Mouse (Mus musculus) MN1 (cell line): ENCODE results near the gene Pias3.
A peak's percentile ranks its signal among the peaks of the same experiment; 100 is the strongest.
"Not testable (repeated sequence)": the region's sequence is repeated elsewhere in the genome, so short reads cannot be mapped to it uniquely, and the experiment has no call there.

Experiments
- DNase-seq: peaks from one replicate; pipeline ENCODE4 v3.0.0-alpha.2; 2016; ENCODE audit warnings: low spot score

The Pias3 gene

DNA sequence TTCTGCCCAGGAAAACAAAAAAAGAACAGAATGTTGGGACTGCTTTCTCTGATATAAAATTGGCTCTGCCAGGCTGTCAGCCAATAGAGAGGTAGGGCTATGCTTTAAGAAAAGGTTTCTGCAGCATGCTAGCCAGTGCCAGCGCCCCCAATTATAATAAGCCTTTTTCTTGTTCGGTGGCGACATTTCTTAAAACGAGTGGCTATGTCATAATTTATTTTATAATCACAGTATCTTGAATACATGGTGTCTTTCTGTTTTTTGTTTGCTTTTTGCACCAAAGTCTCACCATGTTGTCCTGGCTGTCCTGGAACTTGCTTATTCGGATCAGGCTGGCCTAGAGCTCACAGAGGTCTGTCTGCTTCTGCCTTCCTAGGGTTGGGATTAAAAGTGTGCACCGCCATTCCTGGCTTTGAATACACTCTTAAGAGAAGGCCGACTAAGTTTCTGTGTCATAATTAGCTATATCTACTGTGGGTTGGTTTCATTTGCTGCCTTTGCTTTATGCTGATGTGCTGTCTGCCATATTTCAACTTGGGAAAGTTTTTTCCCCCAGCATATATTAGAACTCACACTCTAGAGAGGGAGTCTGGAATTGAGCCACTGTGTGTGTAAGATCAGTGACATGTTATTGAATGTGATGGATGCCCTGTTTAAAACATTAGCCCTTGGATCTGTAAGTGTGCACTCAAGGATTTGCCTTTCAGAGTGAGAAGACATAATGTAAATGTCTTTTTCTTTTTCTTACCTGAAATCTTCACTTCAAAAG is 32.6 kb downstream of the Pias3 start:
- DNase-seq = peak; percentile 26

DNA sequence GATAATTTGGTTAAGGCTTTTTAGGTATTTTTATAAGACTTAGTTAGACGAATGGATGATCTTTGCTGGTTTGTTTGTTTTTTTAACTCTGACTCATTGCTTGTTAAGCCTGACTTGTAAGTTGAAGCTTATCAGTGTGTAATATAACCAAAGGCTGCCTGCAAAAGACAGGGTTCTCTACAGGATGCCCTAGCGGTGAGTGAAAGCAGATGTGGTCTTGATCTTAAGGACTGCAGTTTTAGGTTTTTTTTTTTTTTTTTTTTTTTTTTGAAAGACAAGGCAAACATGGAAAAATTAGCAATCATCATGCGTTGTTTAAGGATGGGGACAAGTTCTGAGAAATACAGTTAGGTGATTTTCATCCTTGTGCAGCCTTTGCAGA is 33.2 kb downstream of the Pias3 start:
- peak; percentile 70 for DNase-seq

DNA sequence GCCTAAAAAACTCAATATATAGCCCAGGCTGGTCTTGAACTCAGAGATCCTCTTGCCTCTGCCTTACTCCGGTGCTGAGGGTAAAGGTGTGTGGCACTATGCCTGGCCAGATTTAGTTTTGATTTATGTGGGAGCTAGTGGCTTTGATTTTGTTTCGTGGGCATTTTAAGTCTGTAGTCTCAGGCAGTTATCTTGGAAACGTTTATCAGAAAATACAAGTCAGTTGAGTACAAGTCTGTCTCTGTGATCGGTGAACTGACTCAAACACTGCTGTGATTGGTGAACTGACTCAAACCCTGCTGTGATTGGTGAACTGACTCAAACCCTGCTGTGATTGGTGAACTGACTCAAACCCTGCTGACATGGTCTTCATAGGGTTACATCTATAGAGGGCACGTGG is 34.6 kb downstream of the Pias3 start:
- no peak for DNase-seq

DNA sequence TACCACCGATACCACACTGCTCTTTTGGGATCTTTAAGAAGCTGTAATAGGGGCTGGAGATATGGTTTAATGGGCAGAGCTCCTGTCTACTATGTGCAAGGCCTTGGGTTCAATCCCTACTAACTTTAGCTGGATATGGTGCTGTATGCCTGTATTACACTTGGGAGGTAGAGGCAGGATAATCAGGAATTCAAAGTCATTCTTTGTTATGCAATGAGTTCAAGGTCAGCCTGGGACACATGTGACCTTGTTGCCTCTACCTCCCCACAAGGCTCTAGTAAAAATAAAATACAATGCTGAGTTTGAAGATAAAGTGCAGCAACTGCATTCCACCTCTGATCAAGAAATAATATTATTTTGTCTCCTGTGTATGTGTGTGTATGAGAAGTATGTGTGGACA is 37.8 kb downstream of the Pias3 start:
- DNase-seq = no peak

DNA sequence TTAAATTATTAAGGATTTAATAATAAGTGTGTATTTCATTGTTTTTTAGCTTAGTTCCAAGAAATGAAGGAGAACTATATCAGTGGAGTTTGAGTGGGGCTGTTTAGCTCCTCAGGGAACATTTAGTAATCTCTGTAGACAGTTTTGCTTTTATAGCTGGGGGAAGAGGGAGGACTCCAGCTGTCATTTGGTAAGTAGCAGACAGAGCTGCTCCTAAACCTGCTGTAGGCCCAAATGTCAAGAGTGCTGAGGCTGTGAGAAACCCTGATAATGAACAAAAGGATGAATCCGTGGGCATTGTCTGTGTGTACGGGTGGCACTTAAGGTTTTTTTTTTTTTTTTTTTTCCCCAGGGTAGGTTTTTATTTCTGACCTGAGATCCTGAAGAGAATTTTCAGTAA is 39.0 kb downstream of the Pias3 start:
- DNase-seq = no peak

DNA sequence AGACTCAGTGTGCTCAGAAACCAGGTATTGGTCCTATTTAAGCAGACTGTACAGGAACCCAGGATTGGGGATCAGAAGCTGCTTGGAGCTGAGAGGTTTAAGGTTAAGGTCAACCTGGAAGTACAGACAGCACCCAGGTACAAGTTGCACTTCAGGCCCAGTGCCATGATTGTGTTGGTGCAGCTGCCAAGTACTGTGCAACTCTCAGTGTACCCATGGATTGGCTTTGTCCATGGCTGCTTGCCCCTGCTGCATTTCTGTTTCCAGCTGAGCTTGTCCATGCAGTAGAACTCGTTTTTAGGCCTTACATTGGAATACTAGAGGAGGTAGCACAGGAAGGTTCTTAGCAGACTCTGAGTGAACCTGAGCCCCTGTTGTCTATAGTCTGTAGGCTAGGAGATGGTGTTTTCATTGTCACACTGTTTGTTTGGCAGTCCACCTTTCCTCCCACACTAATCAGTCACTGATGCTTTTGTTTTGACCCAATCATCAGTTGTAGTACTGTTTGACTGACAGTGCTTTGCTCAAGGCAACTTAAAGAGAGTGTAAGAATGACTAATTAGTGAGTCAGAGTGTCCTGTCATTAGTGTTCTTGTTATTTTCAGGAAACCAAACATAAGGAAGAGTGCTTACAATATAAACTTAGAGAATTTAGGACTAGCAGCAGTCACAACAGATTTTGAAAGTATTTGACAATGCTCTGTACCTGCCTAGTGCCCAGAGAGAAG is 41.0 kb downstream of the Pias3 start:
- no peak for DNase-seq

DNA sequence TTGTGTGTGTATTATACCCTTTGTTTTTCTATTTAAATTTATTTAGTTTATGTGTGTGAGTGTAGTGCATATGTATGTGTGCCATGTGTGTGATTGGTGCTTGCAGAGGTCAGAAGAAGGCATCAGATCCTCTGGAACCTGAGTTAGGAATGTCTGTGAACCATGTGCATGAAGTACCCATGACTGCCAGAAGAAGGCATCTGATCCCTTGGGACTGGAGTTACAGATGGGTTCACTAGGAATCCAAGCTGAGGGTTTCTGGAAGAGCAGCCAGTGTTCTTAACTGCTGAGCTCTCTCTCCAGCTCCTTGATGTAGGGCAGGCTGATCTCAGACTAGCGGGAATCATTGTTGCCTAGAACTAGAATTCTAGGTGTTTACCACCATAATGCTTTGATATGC is 41.8 kb downstream of the Pias3 start:
- DNase-seq = peak; percentile 46

DNA sequence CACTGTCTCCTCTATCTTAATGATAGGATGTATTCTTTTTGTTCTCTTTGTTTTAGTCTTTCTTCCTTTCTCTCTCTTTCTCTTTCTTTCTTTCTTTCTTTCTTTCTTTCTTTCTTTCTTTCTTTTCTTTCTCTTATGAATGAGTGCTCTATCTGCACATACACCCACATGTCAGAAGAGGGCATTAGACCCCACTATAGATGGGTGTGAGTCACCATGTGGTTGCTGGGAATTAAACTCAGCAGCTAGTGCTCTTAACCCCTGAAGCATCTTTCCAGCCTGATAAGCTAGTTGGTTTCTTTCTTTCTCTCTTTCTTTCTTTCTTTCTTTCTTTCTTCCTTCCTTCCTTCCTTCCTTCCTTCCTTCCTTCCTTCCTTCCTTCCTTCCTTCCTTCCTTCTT is 44.1 kb downstream of the Pias3 start:
- not testable (repeated sequence) for DNase-seq

DNA sequence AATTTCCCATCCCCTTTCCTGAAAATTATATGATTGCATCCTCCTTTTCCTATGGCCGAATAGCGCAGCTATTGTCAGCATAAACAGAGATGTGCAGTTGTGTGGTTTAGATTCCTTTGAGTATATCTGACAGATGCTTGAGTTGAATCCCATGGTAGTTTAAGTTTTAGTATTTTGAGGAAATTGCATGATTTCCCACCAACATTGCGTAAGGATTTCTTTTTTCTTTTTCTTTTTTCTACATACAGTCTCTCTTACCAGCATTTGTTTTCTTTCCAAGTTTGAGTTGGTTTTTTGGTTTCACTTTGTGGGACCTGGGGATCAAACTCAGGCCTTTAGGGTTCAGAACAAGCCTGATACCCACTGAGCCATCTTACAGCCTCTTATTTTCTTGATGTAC is 48.2 kb downstream of the Pias3 start:
- DNase-seq = no peak

DNA sequence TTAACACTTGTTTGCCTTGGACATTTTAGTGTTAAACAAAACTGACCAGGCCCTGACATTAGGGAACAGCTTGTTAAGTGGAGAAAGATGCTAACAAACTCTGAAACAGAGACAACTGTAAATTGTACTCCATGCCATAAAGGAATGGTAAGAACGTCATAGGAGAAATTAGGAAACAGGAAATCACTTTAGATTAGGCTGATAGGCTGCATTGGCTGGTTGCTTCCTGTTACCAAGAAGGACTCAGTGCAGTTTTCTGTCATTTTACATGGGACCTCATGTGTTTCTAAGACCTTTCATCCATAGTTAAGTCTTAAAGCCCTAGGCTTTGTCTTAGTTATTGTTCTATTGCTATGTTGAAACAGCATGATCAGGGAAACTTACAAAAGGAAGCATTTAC is 50.6 kb downstream of the Pias3 start:
- no peak for DNase-seq
